Mouse (Mus musculus) thymus, postnatal 10 days (tissue): Measurements from ENCODE around the gene Hist3h2a.
"Not testable (repeated sequence)": the region's sequence is repeated elsewhere in the genome, so short reads cannot be mapped to it uniquely, and the experiment has no call there.

ENCODE experiments used
- DNase-seq, 2 experiments: peaks; one replicate each; pipeline ENCODE4 v3.0.0; 2021; ENCODE audit warnings: low spot score in 2 of 2

Gene Hist3h2a

GRCm38 (mm10) chr11:58947798-58948528 lies 6.5 kb upstream of the Hist3h2a start:
- peak; percentile 56 to 59 for DNase-seq

- DNase-seq = peak; percentile 78 to 80
Measured at GRCm38 (mm10) chr11:58948542-58949479, 5.7 kb upstream of the Hist3h2a start, which contains the start of gene Hist3h2ba. TSS of gene Hist3h2ba (plus strand) at chr11:58948920.

DNA sequence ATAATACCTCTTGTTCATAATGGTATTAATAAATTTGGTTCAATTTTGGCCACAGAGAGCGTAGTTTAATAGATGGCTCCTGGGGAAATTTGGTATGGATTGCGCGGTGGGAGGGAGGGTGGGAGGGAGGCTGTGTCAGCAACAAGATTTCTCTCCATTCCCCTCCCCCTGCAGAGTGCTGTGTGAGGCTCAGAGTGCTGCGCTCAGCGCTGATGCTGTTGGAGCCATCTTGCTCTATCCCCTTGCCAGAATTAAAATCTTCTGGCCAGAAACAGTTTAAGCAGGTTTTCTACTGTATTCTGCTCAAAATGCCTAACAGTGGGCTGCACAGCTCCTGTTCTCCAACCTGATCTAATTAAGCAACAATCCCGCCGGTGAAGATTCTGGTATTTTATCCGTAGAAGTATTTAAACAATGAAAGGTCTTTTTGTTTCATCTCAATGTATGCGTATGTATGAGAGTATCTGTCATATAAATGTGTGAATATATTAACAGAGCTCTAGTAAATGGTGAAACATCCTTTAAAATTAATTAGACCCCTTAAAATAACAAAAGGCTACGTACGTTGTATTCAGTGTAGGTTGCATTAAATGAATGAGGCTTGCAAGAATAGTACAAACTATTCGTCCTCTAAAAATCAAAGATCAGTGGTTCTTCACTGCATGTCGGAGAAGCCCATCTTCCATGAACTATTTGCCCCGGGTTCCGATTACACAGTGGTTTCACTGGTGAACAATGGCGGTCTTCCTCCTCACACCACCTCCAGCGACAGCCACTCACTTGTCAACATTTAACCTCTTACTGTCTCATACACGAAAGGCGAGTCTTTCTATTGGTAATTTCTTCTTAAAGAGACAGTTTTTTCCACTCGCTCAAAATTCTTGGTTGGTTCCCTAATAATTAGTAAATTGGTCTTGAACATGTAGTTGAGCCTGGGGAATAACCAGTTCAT lies 4.7 kb upstream of the Hist3h2a start:
- DNase-seq = peak; percentile 25 to 38

GRCm38 (mm10) chr11:58951210-58951609 lies 3.3 kb upstream of the Hist3h2a start:
- no peak for DNase-seq

- peak; percentile 41 to 51 for DNase-seq
Measured at GRCm38 (mm10) chr11:58953351-58954169, 925 bp upstream of the Hist3h2a start.

- not testable (repeated sequence) for DNase-seq
Measured at GRCm38 (mm10) chr11:58954170-58954419, 390 bp upstream of the Hist3h2a start.

- DNase-seq = peak in 1 of 2 experiments; percentile 22
Measured at GRCm38 (mm10) chr11:58955143-58955867, 820 bp downstream of the Hist3h2a start.

- DNase-seq = no peak
Measured at GRCm38 (mm10) chr11:58955868-58956257, 1.4 kb downstream of the Hist3h2a start.

DNA sequence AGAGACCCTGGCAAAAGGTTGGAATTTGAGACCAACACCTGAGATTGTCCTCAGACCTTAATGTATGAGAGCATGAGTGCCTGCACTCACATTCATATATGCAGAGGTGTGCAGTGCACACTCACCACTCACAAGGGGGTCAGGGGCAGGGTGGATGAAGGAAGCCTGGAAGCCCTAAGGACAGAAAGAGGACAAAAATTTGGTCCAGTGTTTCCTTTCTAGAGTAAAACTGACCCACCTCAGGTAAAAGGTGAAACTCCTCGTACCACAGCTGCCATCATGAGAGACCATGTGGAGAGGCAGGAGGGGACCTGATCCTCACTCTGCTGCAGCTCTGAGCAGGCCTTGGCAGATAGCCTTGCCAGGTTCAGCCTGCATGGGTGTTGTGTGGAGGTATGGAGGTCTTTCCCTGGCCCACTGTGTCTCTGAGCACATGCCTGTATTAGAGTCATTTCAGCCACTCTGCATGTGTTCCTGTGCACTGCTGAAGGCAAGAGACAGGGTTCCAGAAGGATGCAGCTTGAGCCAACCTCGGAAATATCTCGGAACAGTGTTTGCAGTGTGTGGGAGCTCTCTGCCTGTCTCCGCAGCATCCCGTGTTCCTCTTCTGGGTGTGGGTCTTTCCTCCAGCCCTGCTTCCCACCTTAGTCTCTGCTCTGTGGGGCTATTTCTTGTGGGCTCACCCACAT lies 2.9 kb downstream of the Hist3h2a start:
- DNase-seq = no peak

DNA sequence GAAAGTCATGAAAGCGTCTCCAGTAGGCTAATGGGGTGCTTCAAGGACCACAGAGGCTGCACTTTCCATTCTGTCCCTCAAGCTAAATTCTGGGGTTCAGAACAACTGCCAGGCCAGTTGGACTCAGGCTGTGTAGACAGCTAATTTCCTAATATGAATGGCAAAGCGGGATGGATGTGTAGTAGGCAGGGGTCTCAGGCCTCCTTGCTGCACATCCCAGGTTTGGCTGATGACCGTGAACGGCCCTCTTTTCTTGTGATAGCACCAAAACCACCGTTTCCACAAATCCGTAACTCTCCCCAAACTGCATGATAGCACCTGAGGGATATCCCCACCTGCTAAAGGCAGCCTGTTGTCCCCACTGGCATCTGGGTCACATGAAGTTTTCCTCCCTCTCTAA lies 4.1 kb downstream of the Hist3h2a start:
- DNase-seq = no peak

GRCm38 (mm10) chr11:58959186-58959825 lies 4.8 kb downstream of the Hist3h2a start:
- no peak for DNase-seq

DNA sequence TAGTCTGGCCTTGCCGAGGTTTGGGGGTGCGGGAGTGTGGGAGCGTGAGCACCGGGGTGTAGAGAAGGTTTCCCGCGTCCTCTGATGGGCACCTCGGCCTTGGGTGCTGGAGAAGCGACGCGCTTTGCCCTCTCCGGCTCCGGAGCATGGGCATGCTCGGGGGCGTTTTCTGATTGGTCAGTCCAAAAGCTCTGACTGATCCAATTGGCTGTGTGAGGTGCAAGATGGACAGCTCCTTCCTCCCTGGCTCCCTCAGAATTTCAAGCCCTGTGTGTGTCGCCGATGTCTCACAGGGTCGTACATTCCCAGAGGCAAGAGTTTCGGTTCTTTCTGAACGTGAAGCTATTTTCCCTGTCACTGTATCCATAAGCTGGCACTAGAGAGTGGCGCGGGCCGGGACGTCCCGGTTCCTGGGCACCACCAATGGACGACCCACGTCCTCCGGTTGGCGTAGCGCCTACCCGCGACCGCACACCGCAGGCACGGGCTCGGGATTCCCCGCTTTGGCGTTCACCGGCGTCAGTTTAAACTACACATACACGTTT lies 5.5 kb downstream of the Hist3h2a start:
- peak; percentile 56 to 58 for DNase-seq

DNA sequence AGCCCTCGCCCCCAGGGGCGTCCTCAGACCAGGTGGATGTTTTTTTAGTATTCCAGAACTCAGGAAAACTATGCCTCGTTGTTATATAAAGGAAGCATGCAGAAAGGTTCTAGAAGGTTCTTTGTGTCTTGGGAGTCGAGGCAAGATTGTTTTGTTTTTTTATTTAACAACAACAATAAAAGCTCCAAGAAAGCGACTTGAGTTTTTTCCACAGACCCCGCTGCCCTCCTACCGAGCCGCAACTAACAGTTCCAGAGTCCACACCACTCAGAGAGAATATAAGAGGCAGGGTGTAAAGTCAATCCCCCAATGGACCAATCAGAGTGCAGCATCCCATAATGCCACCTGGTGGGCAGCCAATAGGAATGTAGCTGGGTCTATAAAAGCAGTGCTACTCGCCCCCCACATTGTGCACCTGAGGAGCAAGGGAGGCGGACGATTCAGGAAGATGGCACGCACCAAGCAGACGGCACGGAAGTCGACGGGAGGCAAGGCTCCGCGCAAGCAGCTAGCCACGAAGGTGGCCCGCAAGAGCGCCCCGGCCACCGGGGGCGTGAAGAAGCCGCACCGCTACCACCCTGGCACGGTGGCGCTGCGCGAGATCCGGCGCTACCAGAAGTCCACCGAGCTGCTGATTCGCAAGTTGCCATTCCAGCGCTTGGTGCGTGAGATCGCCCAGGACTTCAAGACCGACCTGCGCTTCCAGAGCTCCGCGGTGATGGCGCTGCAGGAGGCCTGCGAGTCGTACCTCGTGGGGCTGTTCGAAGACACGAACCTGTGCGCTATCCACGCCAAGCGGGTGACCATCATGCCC lies 7.1 kb downstream of the Hist3h2a start:
- no peak for DNase-seq

GRCm38 (mm10) chr11:58963543-58963942 lies 9.1 kb downstream of the Hist3h2a start:
- DNase-seq = no peak

DNA sequence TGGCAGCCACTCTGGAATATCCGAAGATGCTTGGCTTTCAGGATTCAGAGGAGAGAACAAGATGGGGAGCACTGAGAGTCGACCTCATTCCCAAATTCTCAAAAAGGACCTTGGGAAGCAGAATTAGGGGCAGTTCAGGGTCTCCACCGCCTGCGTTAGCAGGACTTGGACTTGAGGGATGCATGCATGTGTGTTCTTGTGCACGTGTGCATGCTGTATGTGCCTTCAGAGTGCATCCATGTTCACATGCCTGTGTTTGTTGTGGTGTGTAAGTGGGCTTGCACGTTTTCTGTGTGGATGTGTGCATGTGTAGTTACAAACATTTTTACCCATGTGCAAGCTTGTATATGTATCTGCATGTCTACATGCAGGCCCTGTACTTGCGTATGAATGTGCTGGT lies 9.7 kb downstream of the Hist3h2a start:
- DNase-seq = no peak

DNA sequence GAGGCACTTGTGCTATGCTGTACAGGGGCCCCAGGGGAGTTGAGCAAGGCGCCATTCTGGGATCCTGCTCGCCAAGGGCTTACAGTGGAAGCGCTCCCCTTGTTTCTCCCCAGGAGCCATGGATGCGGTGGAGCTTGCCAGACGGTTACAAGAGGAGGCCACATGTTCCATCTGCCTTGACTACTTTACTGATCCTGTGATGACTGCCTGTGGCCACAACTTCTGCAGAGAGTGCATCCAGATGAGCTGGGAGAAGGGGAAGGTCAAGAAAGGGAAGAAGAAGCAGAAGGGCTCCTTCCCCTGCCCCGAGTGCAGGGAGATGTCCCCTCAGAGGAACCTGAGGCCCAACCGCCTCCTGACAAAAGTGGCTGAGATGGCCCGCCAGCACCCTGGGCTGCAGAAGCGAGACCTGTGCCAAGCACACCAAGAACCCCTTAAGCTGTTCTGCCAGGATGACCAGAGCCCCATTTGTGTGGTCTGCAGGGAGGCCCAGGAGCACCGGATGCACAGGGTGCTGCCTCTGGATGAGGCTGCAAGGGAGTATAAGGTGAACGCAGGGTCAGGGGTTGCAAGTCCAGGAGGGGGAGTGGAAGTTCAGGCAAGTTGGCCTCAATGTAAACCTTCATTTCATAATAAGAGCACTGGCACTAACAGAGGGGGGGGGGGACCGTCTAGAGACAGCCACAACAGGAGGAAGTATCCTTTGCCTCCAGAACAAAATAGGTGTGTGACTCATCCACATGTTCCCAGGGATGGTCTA lies 10.7 kb downstream of the Hist3h2a start:
- no peak for DNase-seq

DNA sequence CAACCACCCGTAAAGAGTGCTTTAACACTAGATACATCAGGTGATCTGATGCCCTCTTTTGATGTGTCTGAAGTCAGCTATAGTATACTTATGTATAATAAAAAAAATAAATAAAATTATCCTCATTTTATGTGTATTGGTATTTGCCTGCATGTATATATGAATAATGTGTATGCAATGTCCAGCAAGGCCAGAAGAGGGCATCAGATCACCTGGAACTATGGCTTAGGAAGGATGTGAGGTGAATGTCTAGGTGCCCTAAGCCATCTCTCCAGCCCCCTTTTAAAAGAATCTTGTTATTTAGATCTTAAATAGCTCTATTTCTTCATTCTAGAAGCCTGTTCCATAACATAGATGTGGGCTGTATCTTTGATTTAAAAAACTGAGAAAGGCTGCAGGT lies 12.9 kb downstream of the Hist3h2a start:
- DNase-seq = peak in 1 of 2 experiments; percentile 56
